Mouse (Mus musculus) thymus, adult 2 months (tissue): ENCODE results near the gene Opcml.

Source experiments
- CTCF ChIP-seq: fragments of 200-500 bp; IDR thresholded peaks from 2 replicates; pipeline ENCODE4 v1.5.1; 2012; ENCODE audit warnings: mild to moderate bottlenecking, control low read depth, low read length, moderate library complexity, borderline replicate concordance; ENCODE audit not compliant: control insufficient read depth, poor library complexity, insufficient read depth; ENCODE audit errors: extremely low read depth
- POLR2A ChIP-seq: fragments of 200-500 bp; IDR thresholded peaks from 2 replicates; pipeline ENCODE4 v1.6.1; 2012; ENCODE audit warnings: mild to moderate bottlenecking, low read length, control low read depth, moderate library complexity; ENCODE audit not compliant: control insufficient read depth, poor library complexity, insufficient read depth; ENCODE audit errors: extremely low read depth

GRCm38 (mm10) chr9:28489828-28490227 lies 699.3 kb downstream of the Opcml start:
- no peak for TF ChIP-seq CTCF
- no peak for TF ChIP-seq POLR2A
